Mouse (Mus musculus) hindbrain, postnatal 0 days (tissue): ENCODE results near the gene Slc25a34. TPM values are rescaled to one million over a fixed set of nuclear protein-coding genes. Genes with fewer than 3 reads are reported as not detected.
A peak's percentile ranks its signal among the peaks of the same experiment; 100 is the strongest.

Source experiments
- ATAC-seq: fragments of 200-750 bp; cut with Nextera tagmentation; 2 replicates; pipeline ENCODE4 v1.8.0; 2017; ENCODE audit warnings: mild to moderate bottlenecking, moderate TSS enrichment, moderate library complexity
- DNase-seq: peaks from one replicate; pipeline ENCODE4 v3.0.0-alpha.2; 2015; ENCODE audit warnings: low spot score
- H3K27ac ChIP-seq: fragments of 300-500 bp; sonication (generic); 2 replicates; pipeline ENCODE4 v1.5.1; 2014; ENCODE audit warnings: mild to moderate bottlenecking
- H3K27me3 ChIP-seq: fragments of 300-500 bp; sonication (generic); 2 replicates; pipeline ENCODE4 v1.6.1; 2014; ENCODE audit warnings: low read length, mixed read lengths; ENCODE audit not compliant: insufficient read depth
- H3K36me3 ChIP-seq: fragments of 300-500 bp; sonication (generic); 2 replicates; pipeline ENCODE4 v1.6.1; 2014; ENCODE audit warnings: low read length, mixed read lengths; ENCODE audit not compliant: insufficient read depth
- H3K4me1 ChIP-seq: fragments of 300-500 bp; sonication (generic); 2 replicates; pipeline ENCODE4 v1.6.1; 2014; ENCODE audit warnings: antibody characterized with exemption, low read length, mixed read lengths; ENCODE audit not compliant: insufficient read depth
- H3K4me2 ChIP-seq: fragments of 300-500 bp; sonication (generic); 2 replicates; pipeline ENCODE4 v1.6.1; 2014; ENCODE audit warnings: low read depth, mild to moderate bottlenecking, low read length, moderate library complexity, mixed read lengths
- H3K4me3 ChIP-seq: fragments of 300-500 bp; sonication (generic); 2 replicates; pipeline ENCODE4 v1.5.1; 2014; ENCODE audit warnings: low read length
- H3K9ac ChIP-seq: fragments of 300-500 bp; sonication (generic); replicated peaks from 2 replicates; pipeline ENCODE4 v1.6.1; 2014; ENCODE audit warnings: mild to moderate bottlenecking, low read length, moderate library complexity, mixed read lengths
- H3K9me3 ChIP-seq: fragments of 300-500 bp; sonication (generic); 2 replicates; pipeline ENCODE4 v1.6.1; 2016; ENCODE audit warnings: low read length, mixed read lengths
- CTCF ChIP-seq: IDR thresholded peaks from 2 replicates; pipeline ENCODE4 v1.5.1; 2016; ENCODE audit warnings: antibody characterized with exemption, control low read depth, low read depth
- WGBS: fragments of 180-500 bp; shearing (Covaris S2); extraction: QIAGEN DNeasy Blood & Tissue Kit; methylation state at CpG from one replicate; pipeline ENCODE4 v1.1.7; 2014; 5-methylcytosine and 5-hydroxymethylcytosine counted together
- polyA plus RNA-seq: library from polyadenylated mRNA; unstranded; fragments of >200 nt; fragmentation: Nextera tagmentation; extraction: Ambion mirVana; gene quantifications from 2 replicates; pipeline ENCODE4 v1.2.1, GENCODE M21; 2015
- total RNA-seq: library from RNA; depleted of rRNA; stranded (reverse); fragments of >200 nt; gene quantifications from 2 replicates; pipeline ENCODE4 v1.2.3, GENCODE M21; 2014

Slc25a34 gene
- total and polyA plus RNA-seq, 2 experiments from 2014 or later, result 3.6 to 18.1 TPM

GRCm38 (mm10) chr4:141625774-141626550 is 2.3 kb upstream of the Slc25a34 start:
- Histone ChIP-seq H3K36me3 (peaks cover 44% of the 10 kb centered on the region), H3K4me1 (0 out of 2 replicates have a peak, but pooled peaks cover 2% of the 10 kb centered on the region), H3K27me3 (no peaks in the 10 kb centered on the region), H3K27ac (peak overlapping the region; percentile 26; the same call in 1 of the 2 replicates), H3K9ac (no peak overlapping the region), H3K4me2 (no peak overlapping the region), H3K4me3 (no peak overlapping the region), H3K9me3 (no peaks in the 10 kb centered on the region)
- TF ChIP-seq CTCF, result no peak
- 85% methylated on average over 16 of the region's 16 CpGs for WGBS
- DNase-seq (no peak), ATAC-seq (no peak)

GRCm38 (mm10) chr4:141624983-141625773 is 1.6 kb upstream of the Slc25a34 start:
- WGBS, result 75% methylated on average over 19 of the region's 19 CpGs
- ATAC-seq, result no peak

GRCm38 (mm10) chr4:141624134-141624533 is 513 bp upstream of the Slc25a34 start:
- WGBS, result 92% methylated on average over 8 of the region's 8 CpGs
- H3K4me3 ChIP-seq, result no peak overlapping the region
- H3K4me2 ChIP-seq, result no peak overlapping the region
- ATAC-seq (0 out of 2 replicates have a peak, but pooled peaks have one; percentile 1), DNase-seq (no peak)
- no peak overlapping the region for H3K9ac ChIP-seq
- H3K9me3 ChIP-seq, result no peaks in the 10 kb centered on the region
- H3K36me3 ChIP-seq, result peaks cover 25% of the 10 kb centered on the region
- no peaks in the 10 kb centered on the region for H3K27me3 ChIP-seq
- H3K4me1 ChIP-seq, result 0 out of 2 replicates have a peak, but pooled peaks cover 2% of the 10 kb centered on the region
- no peak for TF ChIP-seq CTCF
- peak overlapping the region; percentile 70; the same call in 1 of the 2 replicates for H3K27ac ChIP-seq

More at GRCm38 (mm10) chr4:141624983-141625773, 1.6 kb upstream of the Slc25a34 start:
- H3K4me1 ChIP-seq, result 0 out of 2 replicates have a peak, but pooled peaks cover 2% of the 10 kb centered on the region
- peaks cover 36% of the 10 kb centered on the region for H3K36me3 ChIP-seq
- peak; percentile 62 for TF ChIP-seq CTCF
- peak overlapping the region; percentile 26; the same call in 1 of the 2 replicates for H3K27ac ChIP-seq
- DNase-seq, result no peak
- no peak overlapping the region for H3K4me3 ChIP-seq
- no peak overlapping the region for H3K4me2 ChIP-seq
- H3K27me3 ChIP-seq, result no peaks in the 10 kb centered on the region
- H3K9ac ChIP-seq, result no peak overlapping the region
- H3K9me3 ChIP-seq, result no peaks in the 10 kb centered on the region

GRCm38 (mm10) chr4:141623037-141623436 is 584 bp downstream of the Slc25a34 start:
- 89% methylated on average over 11 of the region's 11 CpGs for WGBS
- Histone ChIP-seq H3K27ac (peak overlapping the region; percentile 70), H3K9ac (no peak overlapping the region), H3K4me2 (0 out of 2 replicates have a peak overlapping the region, but pooled peaks have one; percentile 21), H3K9me3 (no peaks in the 10 kb centered on the region), H3K4me1 (0 out of 2 replicates have a peak, but pooled peaks cover 2% of the 10 kb centered on the region), H3K4me3 (no peak overlapping the region), H3K36me3 (peaks cover 21% of the 10 kb centered on the region), H3K27me3 (no peaks in the 10 kb centered on the region)
- DNase-seq (no peak), ATAC-seq (no peak)
- no peak for TF ChIP-seq CTCF

- ATAC-seq (no peak), DNase-seq (no peak)
- no peaks in the 10 kb centered on the region for H3K27me3 ChIP-seq
- H3K9ac ChIP-seq, result no peak overlapping the region
- H3K27ac ChIP-seq, result peak overlapping the region; percentile 70; the same call in 1 of the 2 replicates
- H3K36me3 ChIP-seq, result peaks cover 16% of the 10 kb centered on the region
- H3K9me3 ChIP-seq, result no peaks in the 10 kb centered on the region
- 86% methylated on average over 5 of the region's 5 CpGs for WGBS
- TF ChIP-seq CTCF, result no peak
- no peak overlapping the region for H3K4me3 ChIP-seq
- peaks cover 6% of the 10 kb centered on the region for H3K4me1 ChIP-seq
- H3K4me2 ChIP-seq, result 0 out of 2 replicates have a peak overlapping the region, but pooled peaks have one; percentile 7
These were observed 1.0 kb downstream of the Slc25a34 start for GRCm38 (mm10) chr4:141622580-141622979.

GRCm38 (mm10) chr4:141622091-141622490 is 1.5 kb downstream of the Slc25a34 start:
- Histone ChIP-seq H3K36me3 (peaks cover 13% of the 10 kb centered on the region), H3K9ac (no peak overlapping the region), H3K4me1 (peaks cover 11% of the 10 kb centered on the region), H3K4me2 (no peak overlapping the region), H3K9me3 (no peaks in the 10 kb centered on the region), H3K4me3 (no peak overlapping the region), H3K27ac (no peak overlapping the region), H3K27me3 (no peaks in the 10 kb centered on the region)
- ATAC-seq, result no peak
- no peak for TF ChIP-seq CTCF
- DNase-seq, result no peak
- 79% methylated on average over 8 of the region's 8 CpGs for WGBS
